Mouse (Mus musculus) megakaryocyte, embryonic 14.5 days (primary cell): ENCODE measurements around the gene Vwa7. TPM values are rescaled to one million over a fixed set of nuclear protein-coding genes. Genes with fewer than 3 reads are reported as not detected.
"Not testable (repeated sequence)": the region's sequence is repeated elsewhere in the genome, so short reads cannot be mapped to it uniquely, and the experiment has no call there.

Source experiments
- H3K27me3 ChIP-seq: replicated peaks from 2 replicates; pipeline ENCODE3; 2012; ENCODE audit warnings: inconsistent platforms
- H3K36me3 ChIP-seq: replicated peaks from 2 replicates; pipeline ENCODE3; 2012; ENCODE audit warnings: low read length, inconsistent platforms, mixed read lengths
- H3K4me1 ChIP-seq: 2 replicates; pipeline ENCODE4 v1.6.1; 2012; ENCODE audit warnings: inconsistent platforms
- H3K4me3 ChIP-seq: replicated peaks from 2 replicates; pipeline ENCODE3; 2012; ENCODE audit warnings: moderate library complexity, mild to moderate bottlenecking, inconsistent platforms
- H3K9me3 ChIP-seq: 2 replicates; pipeline ENCODE4 v1.6.1; 2012; ENCODE audit warnings: inconsistent platforms
- FLI1 ChIP-seq: IDR thresholded peaks from 2 replicates; pipeline ENCODE4 v1.6.1; 2012; ENCODE audit warnings: low read length, inconsistent platforms, mixed read lengths
- GATA1 ChIP-seq: IDR thresholded peaks from 3 replicates; pipeline ENCODE4 v1.6.1; 2012; ENCODE audit warnings: mixed read lengths, low read length, inconsistent platforms, borderline replicate concordance
- polyA plus RNA-seq: library from polyadenylated mRNA; stranded (reverse); fragments of >175 nt; gene quantifications from 2 replicates; pipeline ENCODE4 v1.2.3, GENCODE M21; 2012; ENCODE audit warnings: low replicate concordance; ENCODE audit not compliant: insufficient read depth

Gene Vwa7
- polyA plus RNA-seq, 1 experiment = 0.40 TPM

DNA sequence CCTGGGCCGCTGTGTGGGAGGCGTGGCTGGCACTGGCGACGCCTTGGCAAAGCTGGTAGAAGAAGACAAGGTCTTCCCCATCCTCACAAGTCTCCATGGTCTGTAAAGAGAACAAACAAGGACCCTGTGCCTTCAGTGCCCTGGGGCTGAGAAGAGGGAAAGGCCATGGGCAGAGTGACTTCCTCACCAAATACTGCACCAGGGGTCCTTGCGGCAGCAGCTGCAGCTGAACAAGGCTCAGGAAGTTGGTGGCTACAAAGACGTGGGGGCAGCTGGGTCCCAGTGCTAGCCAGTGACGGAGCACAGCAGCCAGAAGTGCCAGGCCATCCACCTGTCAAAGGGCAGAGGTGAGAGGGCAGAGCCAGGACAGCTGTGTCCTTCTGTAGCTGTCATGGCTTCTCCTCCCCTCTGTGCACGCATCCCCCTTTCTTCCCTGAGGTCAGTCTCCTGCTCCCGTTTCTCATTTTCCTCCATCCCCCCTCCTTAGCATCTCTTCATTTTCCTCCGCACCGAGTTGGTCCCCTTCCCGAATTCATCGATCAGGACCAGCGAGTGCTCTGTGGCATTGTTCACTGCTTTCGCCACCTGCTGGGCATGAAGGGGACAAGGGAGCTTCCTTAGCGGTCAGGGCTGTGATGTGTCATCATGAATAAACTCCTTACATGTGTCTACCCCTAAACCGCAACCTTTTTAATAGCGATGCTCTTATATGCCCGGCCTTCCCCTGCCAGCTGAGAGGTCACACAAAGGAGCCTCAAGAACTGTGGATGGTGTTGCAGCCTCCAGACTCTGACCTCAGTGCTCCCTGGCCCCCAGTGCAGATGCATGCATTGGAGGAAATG is 13.5 kb downstream of the Vwa7 start:
- no peaks in the 10 kb centered on the region for H3K9me3 ChIP-seq
- peaks cover 51% of the 10 kb centered on the region for H3K36me3 ChIP-seq
- peak overlapping the region; percentile 64 for H3K4me3 ChIP-seq
- H3K4me1 ChIP-seq = peaks cover 90% of the 10 kb centered on the region
- H3K27me3 ChIP-seq = no peaks in the 10 kb centered on the region
- TF ChIP-seq GATA1 (no peak), FLI1 (0 out of 2 replicates have a peak, but pooled peaks have one; percentile 15)

DNA sequence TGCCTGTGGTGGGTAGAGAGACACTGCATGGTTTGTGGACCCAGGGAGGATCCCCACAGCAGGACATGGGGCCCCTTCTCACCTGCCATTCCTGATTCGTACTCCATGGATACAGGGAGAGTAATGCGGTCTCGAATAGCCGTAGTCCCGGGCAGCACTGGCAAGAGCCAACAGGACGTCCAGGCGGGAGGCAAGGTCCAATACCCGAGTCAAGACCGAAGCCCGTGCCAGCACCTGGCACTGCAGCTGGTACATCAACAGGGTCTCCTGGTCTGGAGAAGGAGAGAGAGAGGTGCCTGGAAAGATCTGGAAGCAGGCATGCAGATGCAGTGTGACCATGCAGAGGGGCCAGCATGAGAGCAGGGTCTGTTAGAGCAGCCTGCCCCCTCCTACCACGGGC is 14.9 kb downstream of the Vwa7 start:
- Histone ChIP-seq H3K27me3 (no peaks in the 10 kb centered on the region), H3K4me1 (peaks cover 83% of the 10 kb centered on the region), H3K36me3 (peaks cover 49% of the 10 kb centered on the region), H3K4me3 (no peak overlapping the region), H3K9me3 (no peaks in the 10 kb centered on the region)
- TF ChIP-seq FLI1 (no peak), GATA1 (no peak)

- H3K4me1 ChIP-seq = peaks cover 78% of the 10 kb centered on the region
- peaks cover 49% of the 10 kb centered on the region for H3K36me3 ChIP-seq
- TF ChIP-seq FLI1 (no peak), GATA1 (no peak)
- H3K9me3 ChIP-seq = no peaks in the 10 kb centered on the region
- H3K27me3 ChIP-seq = no peaks in the 10 kb centered on the region
- no peak overlapping the region for H3K4me3 ChIP-seq
These were observed 15.5 kb downstream of the Vwa7 start for GRCm38 (mm10) chr17:35031880-35032279.

DNA sequence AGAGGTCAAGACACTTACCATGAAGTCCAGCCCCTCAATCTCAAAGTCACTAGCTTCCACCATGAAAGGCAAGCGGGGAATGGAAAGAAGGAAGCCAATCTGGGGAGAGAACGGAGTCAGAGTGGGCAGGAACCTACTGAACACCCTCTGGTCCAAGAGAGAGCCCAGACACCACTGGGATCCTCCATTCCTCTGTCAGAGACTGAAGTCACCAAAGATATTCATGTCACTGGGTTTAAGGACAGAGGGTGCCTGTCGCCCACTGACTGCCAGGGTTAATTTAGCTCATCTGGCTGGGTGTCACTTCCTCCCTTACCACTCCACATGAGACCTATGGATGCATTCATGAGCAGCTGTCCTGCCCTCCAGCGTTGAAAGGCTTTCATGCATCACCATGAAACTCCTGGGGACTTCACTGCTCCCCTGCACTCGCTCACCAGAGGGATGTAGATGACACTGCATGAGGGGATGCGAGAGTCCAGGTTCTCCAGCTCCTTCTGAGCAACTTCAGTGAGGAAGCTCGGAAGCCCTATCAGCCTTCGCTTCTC is 16.0 kb downstream of the Vwa7 start:
- TF ChIP-seq FLI1 (no peak), GATA1 (no peak)
- no peaks in the 10 kb centered on the region for H3K9me3 ChIP-seq
- H3K4me1 ChIP-seq = peaks cover 74% of the 10 kb centered on the region
- no peaks in the 10 kb centered on the region for H3K27me3 ChIP-seq
- H3K4me3 ChIP-seq = no peak overlapping the region
- peaks cover 49% of the 10 kb centered on the region for H3K36me3 ChIP-seq

- peaks cover 62% of the 10 kb centered on the region for H3K4me1 ChIP-seq
- not testable (repeated sequence) for H3K9me3 ChIP-seq, H3K27me3 ChIP-seq, H3K4me3 ChIP-seq
- peaks cover 43% of the 10 kb centered on the region for H3K36me3 ChIP-seq
These were observed 17.3 kb downstream of the Vwa7 start for GRCm38 (mm10) chr17:35033703-35034102.

DNA sequence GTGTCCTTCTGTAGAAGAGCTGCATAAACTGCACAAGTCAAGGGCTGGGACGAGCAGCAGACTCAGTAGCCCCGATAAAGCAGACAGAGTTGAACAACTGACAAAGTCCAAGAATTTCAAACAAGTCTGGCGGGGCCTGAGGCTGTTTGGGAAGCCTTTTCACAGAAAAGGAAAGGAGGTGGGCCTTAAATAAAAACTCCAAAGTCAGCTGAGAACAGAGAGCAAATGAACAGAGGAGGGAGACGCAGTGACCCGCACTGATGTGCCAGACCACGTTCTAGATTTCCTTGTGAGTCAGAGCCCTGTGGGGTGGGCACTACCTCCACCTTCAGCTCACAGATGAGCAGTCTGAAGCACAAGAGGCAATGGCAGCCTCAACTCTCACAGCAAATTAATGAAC is 18.5 kb downstream of the Vwa7 start:
- H3K36me3 ChIP-seq = peaks cover 34% of the 10 kb centered on the region
- H3K4me3 ChIP-seq = no peak overlapping the region
- H3K27me3 ChIP-seq = no peaks in the 10 kb centered on the region

DNA sequence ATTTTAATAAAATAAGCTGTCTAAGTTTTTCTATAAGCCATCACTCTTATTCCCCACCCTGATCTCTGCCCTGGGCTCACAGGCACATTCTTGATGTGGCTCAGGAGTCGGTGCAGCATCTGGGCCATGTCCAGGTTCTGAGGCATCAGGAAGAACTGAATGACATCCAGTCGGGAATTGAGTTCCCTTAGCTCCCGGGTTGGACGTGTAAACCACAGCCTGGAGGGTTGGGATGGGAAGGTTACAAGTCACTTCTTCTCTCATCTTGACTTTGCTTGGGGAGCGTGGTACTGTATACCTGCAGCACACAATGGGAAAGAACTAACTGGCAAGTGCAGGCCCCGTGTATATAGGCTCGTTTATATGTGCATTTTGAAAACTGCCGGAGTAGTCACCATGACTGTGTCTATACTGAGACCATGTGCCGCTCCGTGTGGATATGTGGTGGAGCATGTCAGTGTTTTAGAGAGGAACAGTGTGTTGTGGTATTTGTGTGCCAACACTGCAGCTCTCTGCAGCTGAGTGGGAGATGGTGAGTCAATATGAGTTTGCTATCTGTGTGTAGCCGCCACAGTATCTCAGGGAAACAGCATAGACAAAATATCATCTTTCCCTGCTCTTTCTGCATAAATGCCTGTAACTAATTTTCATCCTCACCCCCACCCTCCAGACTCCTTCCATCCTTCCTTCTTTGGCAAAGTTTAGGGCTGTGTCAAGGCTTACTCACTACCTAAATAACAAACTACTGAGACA is 22.9 kb downstream of the Vwa7 start:
- peaks cover 54% of the 10 kb centered on the region for H3K4me1 ChIP-seq
- no peak for TF ChIP-seq FLI1
- no peak for TF ChIP-seq GATA1
- H3K4me3 ChIP-seq = no peak overlapping the region
- H3K9me3 ChIP-seq = peaks cover 5% of the 10 kb centered on the region; the same call in 1 of the 2 replicates
- peaks cover 26% of the 10 kb centered on the region for H3K36me3 ChIP-seq
- H3K27me3 ChIP-seq = no peaks in the 10 kb centered on the region

More for the DNA sequence above, 18.5 kb downstream of the Vwa7 start:
- Histone ChIP-seq H3K4me1 (peaks cover 61% of the 10 kb centered on the region), H3K9me3 (peaks cover 5% of the 10 kb centered on the region; the same call in 1 of the 2 replicates)
- TF ChIP-seq FLI1 (no peak), GATA1 (no peak)

DNA sequence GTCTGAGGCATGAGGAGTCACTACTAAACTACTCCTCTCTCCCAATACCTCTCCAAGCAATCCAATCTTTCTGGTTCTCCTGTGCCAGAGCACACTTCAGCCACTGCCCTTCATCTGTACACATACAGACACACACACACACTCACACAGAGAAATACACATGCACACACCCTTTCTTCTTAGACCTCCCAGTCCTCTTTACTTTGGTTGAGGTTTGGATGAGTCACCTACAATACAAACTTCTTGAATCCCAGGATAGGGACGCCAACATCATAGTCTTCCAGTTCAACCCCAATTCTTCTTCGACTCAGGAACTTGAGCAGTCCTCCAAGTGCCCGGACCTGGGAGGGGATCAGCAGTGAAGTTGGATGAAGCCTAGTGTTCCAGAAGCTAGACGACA is 27.4 kb downstream of the Vwa7 start:
- Histone ChIP-seq H3K27me3 (no peaks in the 10 kb centered on the region), H3K36me3 (peaks cover 12% of the 10 kb centered on the region), H3K9me3 (no peaks in the 10 kb centered on the region), H3K4me1 (peaks cover 83% of the 10 kb centered on the region), H3K4me3 (no peak overlapping the region)
- TF ChIP-seq FLI1 = no peak
- TF ChIP-seq GATA1 = no peak

DNA sequence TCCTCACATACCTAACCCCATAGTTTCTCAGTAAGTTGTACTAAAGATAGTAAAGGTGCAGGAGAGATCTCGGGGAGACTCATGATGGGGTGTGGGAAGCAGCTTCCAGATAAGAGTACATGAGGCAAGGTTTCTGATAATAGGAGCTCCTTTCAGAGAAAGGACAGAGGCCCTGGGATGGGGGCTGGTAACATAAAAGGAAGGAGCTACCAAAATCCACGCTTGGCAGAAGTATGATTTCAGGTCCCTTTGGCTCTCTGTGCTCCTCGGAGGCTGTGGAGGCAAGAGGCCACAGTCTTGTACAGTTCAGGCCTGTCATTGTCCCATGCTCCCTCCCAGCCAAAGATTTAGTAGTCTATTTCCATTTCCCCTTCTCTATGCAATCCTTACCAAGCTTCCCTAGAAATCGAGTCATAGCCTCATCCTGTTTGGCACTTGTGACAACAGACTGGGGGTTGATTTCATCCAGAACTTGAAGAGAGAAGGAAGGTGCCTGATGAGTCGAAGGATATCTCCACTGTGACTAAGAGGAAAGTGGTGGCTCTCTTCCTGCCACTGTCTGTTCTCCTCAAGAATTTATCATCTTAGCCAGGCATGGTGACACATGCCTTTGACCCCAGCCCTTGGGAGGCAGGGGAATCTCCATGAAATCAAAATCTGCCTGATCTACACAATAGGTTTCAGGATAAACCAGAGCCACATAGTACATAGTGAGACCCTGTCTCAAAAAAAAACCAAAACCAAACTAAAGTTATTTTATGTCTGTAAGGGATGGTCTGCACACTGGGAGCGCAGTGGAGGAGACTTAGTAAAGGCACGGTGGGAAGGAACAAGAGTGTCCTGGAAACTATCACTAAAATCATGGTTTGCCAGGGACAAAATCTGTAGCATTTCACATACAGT is 28.8 kb downstream of the Vwa7 start:
- H3K4me3 ChIP-seq = peak overlapping the region; percentile 93
- no peaks in the 10 kb centered on the region for H3K9me3 ChIP-seq
- H3K36me3 ChIP-seq = peaks cover 10% of the 10 kb centered on the region
- no peaks in the 10 kb centered on the region for H3K27me3 ChIP-seq
- TF ChIP-seq FLI1 = no peak
- TF ChIP-seq GATA1 = no peak
- peaks cover 77% of the 10 kb centered on the region for H3K4me1 ChIP-seq
